In the genomic region with DNA sequence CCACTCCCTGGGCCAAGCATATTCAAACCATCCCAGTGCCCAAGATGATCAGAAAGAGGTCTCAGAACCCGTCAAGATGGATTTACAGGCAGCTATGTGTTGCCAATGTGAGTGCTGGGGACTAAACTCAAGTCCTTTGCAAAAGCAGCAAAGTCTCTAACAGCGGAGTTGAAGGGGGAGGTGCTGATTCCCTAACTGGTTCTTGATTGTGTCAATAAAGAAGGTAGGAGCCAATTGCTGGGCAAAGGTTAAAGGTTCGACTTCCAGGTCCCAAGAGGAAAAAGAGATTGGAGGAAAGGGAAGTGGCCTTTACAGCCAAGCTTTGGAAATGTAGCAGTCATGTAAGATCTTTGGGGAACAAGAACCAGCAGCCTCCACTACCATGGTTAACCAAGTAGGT, we compare ENCODE assay signal across 21 mouse cellular contexts. TPM values are rescaled to one million over a fixed set of nuclear protein-coding genes. Genes with fewer than 3 reads are reported as not detected.
DNase-seq lines count a peak whose midpoint lies in the region; ATAC-seq and TF ChIP-seq lines count a peak whose summit lies in the region.
"Had no signal": no experiment of that assay in that cellular context is flagged by ENCODE, and none has a peak within 500 bp of the region (broad histone marks: within the 10 kb centered on the region; RNA-seq: fewer than 3 reads in every experiment).

No protein-coding gene starts in this region.

- no peak overlapping the region for H3K27ac ChIP-seq in liver, embryonic 15.5 days (replicated peaks)
- H3K27ac ChIP-seq in midbrain, postnatal 0 days (ENCODE audit: low read depth, low read length): no peak overlapping the region
- H3K27ac ChIP-seq: embryonic facial prominence, embryonic 12.5 days; hindbrain, embryonic 14.5 days; limb, embryonic 12.5 days; midbrain, embryonic 13.5 days; neural tube, embryonic 12.5 days had no signal

- peak overlapping the region; percentile 33 for H3K4me2 ChIP-seq in liver, embryonic 15.5 days
- H3K4me2 ChIP-seq in midbrain, postnatal 0 days (ENCODE audit: low read depth, low read length, poor library complexity, severe bottlenecking): no peak overlapping the region
- H3K4me2 ChIP-seq: embryonic facial prominence, embryonic 12.5 days; hindbrain, embryonic 14.5 days; limb, embryonic 12.5 days; midbrain, embryonic 13.5 days; neural tube, embryonic 12.5 days had no signal

- no peak for ATAC-seq in liver, embryonic 15.5 days (ENCODE audit: insufficient read depth)
- no peak for ATAC-seq in midbrain, postnatal 0 days (ENCODE audit: low FRiP score)
- ATAC-seq: inflammation-experienced regulatory T-cells, adult 6 months; midbrain, embryonic 13.5 days had no signal

- no peak overlapping the region for H3K4me3 ChIP-seq in liver, embryonic 15.5 days (replicated peaks)
- H3K4me3 ChIP-seq in midbrain, postnatal 0 days (ENCODE audit: low read depth, low read length): no peak overlapping the region
- H3K4me3 ChIP-seq: embryonic facial prominence, embryonic 12.5 days; limb, embryonic 12.5 days; midbrain, embryonic 13.5 days; neural tube, embryonic 12.5 days had no signal

- peak; percentile 30 for DNase-seq in adrenal gland, postnatal 10 days
- DNase-seq in adrenal gland, postnatal 25 days: no peak
- peak; percentile 9 for DNase-seq in lung, postnatal 36 days
- no peak for DNase-seq in lung, adult 18-20 months
- DNase-seq in layer of hippocampus, adult 8-10 months (ENCODE audit: low spot score in 2 of 2): no peak
- DNase-seq in midbrain, postnatal 0 days (ENCODE audit: low spot score): no peak
- no peak for DNase-seq in spleen, postnatal 10 days (ENCODE audit: low spot score in 2 of 2)
- DNase-seq: cerebellum, adult 11-12 months; cerebellum, postnatal 10 days; heart, postnatal 4 days; lung, adult 2 months; lung, postnatal 14 days; right cerebral cortex, postnatal 14 days; thymus, postnatal 14 days had no signal

- H3K27me3 ChIP-seq in liver, embryonic 15.5 days: no peaks in the 10 kb centered on the region
- H3K27me3 ChIP-seq in midbrain, postnatal 0 days (ENCODE audit: insufficient read depth, low read length): no peaks in the 10 kb centered on the region
- H3K27me3 ChIP-seq: embryonic facial prominence, embryonic 12.5 days; limb, embryonic 12.5 days; midbrain, embryonic 13.5 days; neural tube, embryonic 12.5 days had no signal

- 46% methylated on average over 3 of the region's 3 CpGs for WGBS in liver, embryonic 15.5 days (ENCODE audit: insufficient replicate concordance)
- WGBS in midbrain, postnatal 0 days: 85% methylated on average over 3 of the region's 3 CpGs

- peaks cover 10% of the 10 kb centered on the region; the same call in 1 of the 2 replicates for H3K36me3 ChIP-seq in liver, embryonic 15.5 days (replicated peaks)
- H3K36me3 ChIP-seq in midbrain, postnatal 0 days (ENCODE audit: insufficient read depth, low read length): 0 out of 2 replicates have a peak, but pooled peaks cover 2% of the 10 kb centered on the region

- H3K9ac ChIP-seq in liver, embryonic 15.5 days: no peak overlapping the region
- H3K9ac ChIP-seq in midbrain, postnatal 0 days (replicated peaks; ENCODE audit: low read length, poor library complexity, severe bottlenecking): no peak overlapping the region
- H3K9ac ChIP-seq: embryonic facial prominence, embryonic 12.5 days; hindbrain, embryonic 14.5 days; limb, embryonic 12.5 days; midbrain, embryonic 13.5 days; neural tube, embryonic 12.5 days had no signal

- no peak for TF ChIP-seq CTCF in midbrain, postnatal 0 days (IDR thresholded peaks at IDR 0.05)

- no peaks in the 10 kb centered on the region for H3K4me1 ChIP-seq in liver, embryonic 15.5 days (replicated peaks)
- no peaks in the 10 kb centered on the region for H3K4me1 ChIP-seq in midbrain, postnatal 0 days (ENCODE audit: insufficient read depth, low read length)
- H3K4me1 ChIP-seq: embryonic facial prominence, embryonic 12.5 days; limb, embryonic 12.5 days; neural tube, embryonic 12.5 days had no signal

- H3K9me3 ChIP-seq in liver, embryonic 15.5 days (replicated peaks): no peaks in the 10 kb centered on the region
- H3K9me3 ChIP-seq in midbrain, postnatal 0 days (ENCODE audit: low read length): no peaks in the 10 kb centered on the region
- H3K9me3 ChIP-seq: embryonic facial prominence, embryonic 12.5 days; limb, embryonic 12.5 days; neural tube, embryonic 12.5 days had no signal

RNA-seq across cellular contexts. Expression of gene Tmcc1, which starts 12.6 kb away (rescaled TPM):
- total RNA-seq in adrenal gland, postnatal 10 days (2021): 10 to 100 TPM; 22.9 to 27.0 TPM
- total RNA-seq in adrenal gland, postnatal 25 days (2021): 23.9 and 24.6 TPM in 2 replicates
- 3.2 and 3.5 TPM in 2 replicates for polyA plus RNA-seq in liver, embryonic 15.5 days (2015; fragmentation: Nextera tagmentation; extraction: Ambion mirVana)
- 10 to 100 TPM; 80.2 to 90.1 (median 85.2) TPM for total RNA-seq in layer of hippocampus, adult 8-10 months (2022)
- total RNA-seq in midbrain, postnatal 0 days (2014; rRNA removed): 40.9 and 48.3 TPM in 2 replicates
- polyA plus RNA-seq in midbrain, postnatal 0 days (2015; fragmentation: Nextera tagmentation; extraction: Ambion mirVana): 11.6 and 11.8 TPM in 2 replicates

RNA-seq across cellular contexts. Expression of gene Washc2, which starts 27.1 kb away (rescaled TPM):
- total RNA-seq in adrenal gland, postnatal 10 days (2021): 10 to 100 TPM; 41.3 to 52.7 TPM
- total RNA-seq in adrenal gland, postnatal 25 days (2021): 48.3 and 56.0 TPM in 2 replicates
- polyA plus RNA-seq in liver, embryonic 15.5 days (2015; fragmentation: Nextera tagmentation; extraction: Ambion mirVana): 12.5 and 13.7 TPM in 2 replicates
- 100 to 1,000 TPM in 3 of 4 experiments, 10 to 100 TPM in 1; 95.9 to 121 (median 112) TPM for total RNA-seq in layer of hippocampus, adult 8-10 months (2022)
- 79.5 and 85.2 TPM in 2 replicates for total RNA-seq in midbrain, postnatal 0 days (2014; rRNA removed)
- 65.5 and 68.3 TPM in 2 replicates for polyA plus RNA-seq in midbrain, postnatal 0 days (2015; fragmentation: Nextera tagmentation; extraction: Ambion mirVana)

Comparison
In these comparisons a context has a peak if more than half of its experiments do, and no peak if none do; other contexts are left out.
1. DNase-seq: peak in adrenal gland, postnatal 10 days (single experiment) and lung, postnatal 36 days (single experiment); none in adrenal gland, postnatal 25 days (single experiment), lung, adult 18-20 months (0 of 2), layer of hippocampus, adult 8-10 months (0 of 2), midbrain, postnatal 0 days (single experiment) and spleen, postnatal 10 days (0 of 2).